In genomic region chr5:136907587-136907986, GRCm38 (mm10) we compare ENCODE assay signal across 9 mouse cellular contexts. TPM values are rescaled to one million over a fixed set of nuclear protein-coding genes. Genes with fewer than 3 reads are reported as not detected.
DNase-seq lines count a peak whose midpoint lies in the region; ATAC-seq and TF ChIP-seq lines count a peak whose summit lies in the region.
"Had no signal": no experiment of that assay in that cellular context is flagged by ENCODE, and none has a peak within 500 bp of the region (broad histone marks: within the 10 kb centered on the region; RNA-seq: fewer than 3 reads in every experiment).

No protein-coding gene starts in this region.

- TF ChIP-seq POLR2A in ES-Bruce4 (IDR thresholded peaks at IDR 0.05; ENCODE audit: insufficient read depth, low read length): no peak

- no peak for TF ChIP-seq CTCF in ES-Bruce4 (IDR thresholded peaks at IDR 0.05; ENCODE audit: low read depth, low read length)

- ATAC-seq in heart, embryonic 13.5 days (ENCODE audit: extremely low read depth, insufficient number of reproducible peaks, low FRiP score, low TSS enrichment): no peak
- peak; percentile 44; the same call in 1 of the 2 replicates for ATAC-seq in forebrain, embryonic 15.5 days (replicated peaks)
- ATAC-seq in liver, embryonic 16.5 days (ENCODE audit: low read depth): no peak
- ATAC-seq in frontal cortex, adult (ENCODE audit: low TSS enrichment): no peak

- H3K9ac ChIP-seq in heart, embryonic 13.5 days: peak overlapping the region; percentile 78
- H3K9ac ChIP-seq in ES-Bruce4 (ENCODE audit: low read depth, poor library complexity, severe bottlenecking): no peak overlapping the region
- H3K9ac ChIP-seq in forebrain, embryonic 15.5 days (replicated peaks): peak overlapping the region; percentile 67
- no peak overlapping the region for H3K9ac ChIP-seq in liver, embryonic 16.5 days (ENCODE audit: low read depth, low read length)

- H3K36me3 ChIP-seq in heart, embryonic 13.5 days: peaks cover 16% of the 10 kb centered on the region
- H3K36me3 ChIP-seq in ES-Bruce4 (ENCODE audit: control insufficient read depth, insufficient read depth, low read length, poor library complexity, severe bottlenecking): no peaks in the 10 kb centered on the region
- peaks cover 17% of the 10 kb centered on the region for H3K36me3 ChIP-seq in forebrain, embryonic 15.5 days
- H3K36me3 ChIP-seq in liver, embryonic 16.5 days (ENCODE audit: control insufficient read depth, insufficient read depth): no peaks in the 10 kb centered on the region

- H3K27me3 ChIP-seq in heart, embryonic 13.5 days (replicated peaks): no peaks in the 10 kb centered on the region
- no peaks in the 10 kb centered on the region for H3K27me3 ChIP-seq in ES-Bruce4 (ENCODE audit: control insufficient read depth, insufficient read depth, low read length, poor library complexity, severe bottlenecking)
- no peaks in the 10 kb centered on the region for H3K27me3 ChIP-seq in forebrain, embryonic 15.5 days
- no peaks in the 10 kb centered on the region for H3K27me3 ChIP-seq in liver, embryonic 16.5 days (ENCODE audit: control insufficient read depth, insufficient read depth, low read depth, low read length)

- no peak for TF ChIP-seq EP300 in ES-Bruce4 (IDR thresholded peaks at IDR 0.05; ENCODE audit: insufficient read depth, low read depth, low read length)

- no peaks in the 10 kb centered on the region for H3K9me3 ChIP-seq in heart, embryonic 13.5 days
- no peaks in the 10 kb centered on the region for H3K9me3 ChIP-seq in ES-Bruce4 (replicated peaks; ENCODE audit: control insufficient read depth, insufficient read depth, low read length, poor library complexity, severe bottlenecking)
- H3K9me3 ChIP-seq in forebrain, embryonic 15.5 days: no peaks in the 10 kb centered on the region
- no peaks in the 10 kb centered on the region for H3K9me3 ChIP-seq in liver, embryonic 16.5 days (replicated peaks; ENCODE audit: control insufficient read depth, low read length)

- intact Hi-C loops in heart, postnatal 14 days (cut with DNase I): no loop called here

- H3K4me2 ChIP-seq in heart, embryonic 13.5 days: peak overlapping the region; percentile 75
- H3K4me2 ChIP-seq in forebrain, embryonic 15.5 days (replicated peaks): peak overlapping the region; percentile 55
- peak overlapping the region; percentile 69 for H3K4me2 ChIP-seq in liver, embryonic 16.5 days (ENCODE audit: low read depth, low read length)

- 37% methylated on average over 9 of the region's 9 CpGs for WGBS in heart, embryonic 13.5 days
- WGBS in forebrain, embryonic 15.5 days: 46% methylated on average over 9 of the region's 9 CpGs
- 33% methylated on average over 9 of the region's 9 CpGs for WGBS in liver, embryonic 16.5 days (ENCODE audit: insufficient replicate concordance)

- DNase-seq in heart, postnatal 14 days: no peak
- DNase-seq in retina, postnatal 1 day: no peak
- no peak for DNase-seq in urinary bladder, postnatal 10 days (ENCODE audit: low spot score)

- peaks cover 15% of the 10 kb centered on the region for H3K4me1 ChIP-seq in heart, embryonic 13.5 days
- no peaks in the 10 kb centered on the region for H3K4me1 ChIP-seq in ES-Bruce4 (ENCODE audit: control insufficient read depth, insufficient read depth, low read length)
- H3K4me1 ChIP-seq in forebrain, embryonic 15.5 days: peaks cover 17% of the 10 kb centered on the region
- H3K4me1 ChIP-seq in liver, embryonic 16.5 days (ENCODE audit: control insufficient read depth, low read depth, low read length): no peaks in the 10 kb centered on the region

- H3K4me3 ChIP-seq in heart, embryonic 13.5 days: peak overlapping the region; percentile 64
- H3K4me3 ChIP-seq in ES-Bruce4 (ENCODE audit: low read depth, low read length): peak overlapping the region; percentile 31
- H3K4me3 ChIP-seq in forebrain, embryonic 15.5 days: peak overlapping the region; percentile 66
- peak overlapping the region; percentile 65 for H3K4me3 ChIP-seq in liver, embryonic 16.5 days (ENCODE audit: low read depth, low read length)

- no peak overlapping the region for H3K27ac ChIP-seq in heart, embryonic 13.5 days (replicated peaks)
- H3K27ac ChIP-seq in ES-Bruce4 (ENCODE audit: insufficient read depth, low read length): no peak overlapping the region
- no peak overlapping the region for H3K27ac ChIP-seq in forebrain, embryonic 15.5 days (replicated peaks)
- no peak overlapping the region for H3K27ac ChIP-seq in liver, embryonic 16.5 days (ENCODE audit: low read length)

RNA-seq across cellular contexts. Expression of gene Ift22, which starts 0.4 kb away (rescaled TPM):
- 32.7 and 38.7 TPM in 2 replicates for polyA plus RNA-seq in heart, embryonic 13.5 days (2015; fragmentation: Nextera tagmentation; extraction: Ambion mirVana)
- total RNA-seq in heart, postnatal 14 days (2021): 10 to 100 TPM; 10.7 to 12.0 TPM
- polyA plus RNA-seq in ES-Bruce4 (2011; ENCODE audit: insufficient read depth, insufficient read length, low read depth, missing spikeins): 9.3 and 10.1 TPM in 2 replicates
- 116 and 124 TPM in 2 replicates for polyA plus RNA-seq in forebrain, embryonic 15.5 days (2015; fragmentation: Nextera tagmentation; extraction: Ambion mirVana)
- 7.6 and 8.4 TPM in 2 replicates for polyA plus RNA-seq in liver, embryonic 16.5 days (2015; fragmentation: Nextera tagmentation; extraction: Ambion mirVana)

RNA-seq across cellular contexts. Expression of gene Col26a1, which starts 24.6 kb away (rescaled TPM):
- 20.2 and 21.8 TPM in 2 replicates for polyA plus RNA-seq in heart, embryonic 13.5 days (2015; fragmentation: Nextera tagmentation; extraction: Ambion mirVana)
- 1 to 10 TPM; 5.2 to 6.6 TPM for total RNA-seq in heart, postnatal 14 days (2021)
- polyA plus RNA-seq in ES-Bruce4 (2011; ENCODE audit: insufficient read depth, insufficient read length, low read depth, missing spikeins): 0.52 and 2.2 TPM in 2 replicates
- polyA plus RNA-seq in forebrain, embryonic 15.5 days (2015; fragmentation: Nextera tagmentation; extraction: Ambion mirVana): 14.8 and 15.3 TPM in 2 replicates
- polyA plus RNA-seq in liver, embryonic 16.5 days (2015; fragmentation: Nextera tagmentation; extraction: Ambion mirVana): 0.19 and 0.42 TPM in 2 replicates
- total RNA-seq: common myeloid progenitor, adult 5-6 weeks had no signal

RNA-seq across cellular contexts. Expression of gene Fis1, which starts 45.5 kb away (rescaled TPM):
- 249 and 252 TPM in 2 replicates for polyA plus RNA-seq in heart, embryonic 13.5 days (2015; fragmentation: Nextera tagmentation; extraction: Ambion mirVana)
- total RNA-seq in heart, postnatal 14 days (2021): 100 to 1,000 TPM; 166 to 167 TPM
- 87.8 and 97.5 TPM in 2 replicates for polyA plus RNA-seq in ES-Bruce4 (2011; ENCODE audit: insufficient read depth, insufficient read length, low read depth, missing spikeins)
- polyA plus RNA-seq in forebrain, embryonic 15.5 days (2015; fragmentation: Nextera tagmentation; extraction: Ambion mirVana): 336 and 351 TPM in 2 replicates
- 172 and 179 TPM in 2 replicates for polyA plus RNA-seq in liver, embryonic 16.5 days (2015; fragmentation: Nextera tagmentation; extraction: Ambion mirVana)

RNA-seq across cellular contexts. Expression of gene Cldn15, which starts 58.8 kb away (rescaled TPM):
- polyA plus RNA-seq in heart, embryonic 13.5 days (2015; fragmentation: Nextera tagmentation; extraction: Ambion mirVana): 3.8 and 4.3 TPM in 2 replicates
- total RNA-seq in heart, postnatal 14 days (2021): 10 to 100 TPM in 1 of 2 experiments, 1 to 10 TPM in 1; 8.9 to 11.2 TPM
- polyA plus RNA-seq in ES-Bruce4 (2011; ENCODE audit: insufficient read depth, insufficient read length, low read depth, missing spikeins): not detected in 2 replicates
- polyA plus RNA-seq in forebrain, embryonic 15.5 days (2015; fragmentation: Nextera tagmentation; extraction: Ambion mirVana): 0.10 and 0.28 TPM in 2 replicates
- polyA plus RNA-seq in liver, embryonic 16.5 days (2015; fragmentation: Nextera tagmentation; extraction: Ambion mirVana): 7.5 and 7.9 TPM in 2 replicates

Comparison
In these comparisons a context has a peak if more than half of its experiments do, and no peak if none do; other contexts are left out.
1. H3K9ac ChIP-seq: peak in heart, embryonic 13.5 days (single experiment) and forebrain, embryonic 15.5 days (single experiment); none in ES-Bruce4 (single experiment) and liver, embryonic 16.5 days (single experiment).
2. Peak in every context shown above with its lines, with median percentiles within 50 percentile points of each other: H3K4me2 ChIP-seq and H3K4me3 ChIP-seq.